15 mouse cellular contexts compared by ENCODE assay signal in genomic region chr16:97512347-97512751, GRCm38 (mm10). TPM values are rescaled to one million over a fixed set of nuclear protein-coding genes. Genes with fewer than 3 reads are reported as not detected.
A peak's percentile ranks its signal among the peaks of the same experiment; 100 is the strongest.
DNase-seq lines count a peak whose midpoint lies in the region; ATAC-seq lines count a peak whose summit lies in the region.
"Had no signal": no experiment of that assay in that cellular context is flagged by ENCODE, and none has a peak within 500 bp of the region (broad histone marks: within the 10 kb centered on the region; RNA-seq: fewer than 3 reads in every experiment).

No protein-coding gene starts in this region.

- no peak for DNase-seq in lung, adult 18-20 months
- DNase-seq in MEL-GATA-1-ER (ENCODE audit: extremely low read depth, low read depth) = peak; percentile 77
- peak; percentile 51 for DNase-seq in testis, postnatal 10 days (ENCODE audit: low spot score)
- no peak for DNase-seq in left cerebral cortex, adult 8-10 months (ENCODE audit: low spot score in 2 of 2)
- DNase-seq: gastrocnemius, postnatal 10 days; kidney, postnatal 36 days; lung, adult 2 months had no signal

- H3K9ac ChIP-seq in lung, embryonic 15.5 days = no peak overlapping the region
- H3K9ac ChIP-seq in limb, embryonic 15.5 days = no peak overlapping the region
- H3K9ac ChIP-seq in hindbrain, embryonic 13.5 days = no peak overlapping the region
- H3K9ac ChIP-seq: embryonic facial prominence, embryonic 15.5 days had no signal

- no peaks in the 10 kb centered on the region for H3K27me3 ChIP-seq in lung, embryonic 15.5 days
- H3K27me3 ChIP-seq in limb, embryonic 15.5 days = no peaks in the 10 kb centered on the region
- no peaks in the 10 kb centered on the region for H3K27me3 ChIP-seq in hindbrain, embryonic 13.5 days
- H3K27me3 ChIP-seq: embryonic facial prominence, embryonic 15.5 days had no signal

- ATAC-seq in lung, embryonic 15.5 days (ENCODE audit: borderline replicate concordance, extremely low read depth, low FRiP score, low TSS enrichment) = peak; percentile 19; the same call in 1 of the 2 replicates
- ATAC-seq in limb, embryonic 15.5 days (ENCODE audit: insufficient number of reproducible peaks, low FRiP score, low TSS enrichment, low read depth) = 0 out of 2 replicates have a peak, but pooled peaks have one; percentile 10
- no peak for ATAC-seq in hindbrain, embryonic 13.5 days (ENCODE audit: low FRiP score)
- ATAC-seq: CD4-positive, CD25-positive, alpha-beta regulatory T cell, adult 4 months; forebrain, embryonic 14.5 days had no signal

- H3K4me1 ChIP-seq in lung, embryonic 15.5 days = 0 out of 2 replicates have a peak, but pooled peaks cover 3% of the 10 kb centered on the region
- no peaks in the 10 kb centered on the region; the same call in 1 of the 2 replicates for H3K4me1 ChIP-seq in limb, embryonic 15.5 days
- no peaks in the 10 kb centered on the region for H3K4me1 ChIP-seq in hindbrain, embryonic 13.5 days (replicated peaks)
- H3K4me1 ChIP-seq: embryonic facial prominence, embryonic 15.5 days; midbrain, embryonic 10.5 days had no signal

- H3K27ac ChIP-seq in lung, embryonic 15.5 days = no peak overlapping the region
- H3K27ac ChIP-seq in limb, embryonic 15.5 days = no peak overlapping the region
- H3K27ac ChIP-seq in hindbrain, embryonic 13.5 days = no peak overlapping the region
- H3K27ac ChIP-seq: embryonic facial prominence, embryonic 15.5 days; midbrain, embryonic 10.5 days had no signal

- H3K4me2 ChIP-seq in lung, embryonic 15.5 days = no peak overlapping the region
- H3K4me2 ChIP-seq in limb, embryonic 15.5 days = no peak overlapping the region
- no peak overlapping the region for H3K4me2 ChIP-seq in hindbrain, embryonic 13.5 days
- H3K4me2 ChIP-seq: embryonic facial prominence, embryonic 15.5 days had no signal

- H3K36me3 ChIP-seq in lung, embryonic 15.5 days = no peaks in the 10 kb centered on the region
- H3K36me3 ChIP-seq in limb, embryonic 15.5 days = no peaks in the 10 kb centered on the region
- H3K36me3 ChIP-seq in hindbrain, embryonic 13.5 days = no peaks in the 10 kb centered on the region
- H3K36me3 ChIP-seq: embryonic facial prominence, embryonic 15.5 days; midbrain, embryonic 10.5 days had no signal

- no peaks in the 10 kb centered on the region for H3K9me3 ChIP-seq in lung, embryonic 15.5 days
- no peaks in the 10 kb centered on the region for H3K9me3 ChIP-seq in limb, embryonic 15.5 days
- no peaks in the 10 kb centered on the region for H3K9me3 ChIP-seq in hindbrain, embryonic 13.5 days
- H3K9me3 ChIP-seq: embryonic facial prominence, embryonic 15.5 days; midbrain, embryonic 10.5 days had no signal

- 89% methylated on average over 12 of the region's 12 CpGs for WGBS in lung, embryonic 15.5 days
- WGBS in limb, embryonic 15.5 days = 87% methylated on average over 12 of the region's 12 CpGs
- WGBS in hindbrain, embryonic 13.5 days = 94% methylated on average over 11 of the region's 12 CpGs

- H3K4me3 ChIP-seq in lung, embryonic 15.5 days = no peak overlapping the region
- no peak overlapping the region for H3K4me3 ChIP-seq in limb, embryonic 15.5 days
- H3K4me3 ChIP-seq in hindbrain, embryonic 13.5 days = no peak overlapping the region
- H3K4me3 ChIP-seq: embryonic facial prominence, embryonic 15.5 days; midbrain, embryonic 10.5 days had no signal

RNA-seq across cellular contexts. Expression of gene Fam3b, which starts 2.3 kb away (rescaled TPM):
- not detected in 2 replicates for polyA plus RNA-seq in lung, embryonic 15.5 days (2015; fragmentation: Nextera tagmentation; extraction: Ambion mirVana)
- polyA plus RNA-seq in limb, embryonic 15.5 days (2015; fragmentation: Nextera tagmentation; extraction: Ambion mirVana) = 2.2 and 3.1 TPM in 2 replicates
- polyA plus RNA-seq in hindbrain, embryonic 13.5 days (2015; fragmentation: Nextera tagmentation; extraction: Ambion mirVana) = not detected in 2 replicates
- not detected for total RNA-seq in left cerebral cortex, adult 8-10 months (2022)
- total RNA-seq: adrenal gland, postnatal 4 days; gastrocnemius, postnatal 10 days had no signal
- polyA plus RNA-seq: forebrain, embryonic 14.5 days; midbrain, embryonic 10.5 days had no signal

RNA-seq across cellular contexts. Expression of gene Mx1, which starts 49.6 kb away (rescaled TPM):
- polyA plus RNA-seq in lung, embryonic 15.5 days (2015; fragmentation: Nextera tagmentation; extraction: Ambion mirVana) = 0.19 and 0.30 TPM in 2 replicates
- 0.23 and 0.30 TPM in 2 replicates for polyA plus RNA-seq in limb, embryonic 15.5 days (2015; fragmentation: Nextera tagmentation; extraction: Ambion mirVana)
- 0.14 TPM in 1 of 2 replicates, not detected in the other for polyA plus RNA-seq in hindbrain, embryonic 13.5 days (2015; fragmentation: Nextera tagmentation; extraction: Ambion mirVana)
- total RNA-seq in left cerebral cortex, adult 8-10 months (2022) = 1 to 10 TPM; 1.1 to 7.5 (median 2.6) TPM
- polyA plus RNA-seq: forebrain, embryonic 14.5 days; midbrain, embryonic 10.5 days had no signal

Comparison
In these comparisons a context has a peak if more than half of its experiments do, and no peak if none do; other contexts are left out.
1. DNase-seq: peak in MEL-GATA-1-ER (single experiment) and testis, postnatal 10 days (single experiment); none in lung, adult 18-20 months (0 of 2) and left cerebral cortex, adult 8-10 months (0 of 2).